Mouse (Mus musculus) frontal cortex, postnatal 36 days (tissue): ENCODE data around the gene Znhit3.

Experiments
- DNase-seq, 2 experiments: peaks; one replicate each; pipeline ENCODE4 v3.0.0; 2022; ENCODE audit warnings: low spot score in 2 of 2

Gene Znhit3

GRCm38 (mm10) chr11:84916053-84916702, at the start of gene Znhit3:
Gene Znhit3, minus strand, starts transcription at chr11:84916366.
- peak; percentile 85 to 94 for DNase-seq

- DNase-seq, result no peak
Observed at GRCm38 (mm10) chr11:84963556-84963955, 47.4 kb upstream of the Znhit3 start.

GRCm38 (mm10) chr11:84962536-84962935, 46.4 kb upstream of the Znhit3 start:
- no peak for DNase-seq

GRCm38 (mm10) chr11:84961571-84961970, 45.4 kb upstream of the Znhit3 start:
- no peak for DNase-seq

- no peak for DNase-seq
Observed at GRCm38 (mm10) chr11:84960780-84961179, 44.6 kb upstream of the Znhit3 start.

GRCm38 (mm10) chr11:84960291-84960690, 44.1 kb upstream of the Znhit3 start:
- no peak for DNase-seq

GRCm38 (mm10) chr11:84959701-84960181, 43.6 kb upstream of the Znhit3 start:
- no peak for DNase-seq

GRCm38 (mm10) chr11:84959181-84959580, 43.0 kb upstream of the Znhit3 start:
- DNase-seq, result no peak

- no peak for DNase-seq
Observed at GRCm38 (mm10) chr11:84958271-84958630, 42.1 kb upstream of the Znhit3 start.

- peak in 1 of 2 experiments; percentile 42 for DNase-seq
Observed at GRCm38 (mm10) chr11:84957591-84958270, 41.6 kb upstream of the Znhit3 start, which contains the start of gene Car4. Gene Car4, plus strand, starts transcription at chr11:84957786.

- no peak for DNase-seq
Observed at GRCm38 (mm10) chr11:84957171-84957570, 41.0 kb upstream of the Znhit3 start.

GRCm38 (mm10) chr11:84956400-84956799, 40.2 kb upstream of the Znhit3 start:
- DNase-seq, result no peak

GRCm38 (mm10) chr11:84952611-84953010, 36.4 kb upstream of the Znhit3 start:
- DNase-seq, result no peak

- no peak for DNase-seq
Observed at GRCm38 (mm10) chr11:84948526-84948925, 32.4 kb upstream of the Znhit3 start.

- DNase-seq, result no peak
Observed at GRCm38 (mm10) chr11:84948114-84948513, 31.9 kb upstream of the Znhit3 start.

GRCm38 (mm10) chr11:84947206-84947605, 31.0 kb upstream of the Znhit3 start:
- DNase-seq, result no peak

- DNase-seq, result no peak
Observed at GRCm38 (mm10) chr11:84945841-84946240, 29.7 kb upstream of the Znhit3 start.

GRCm38 (mm10) chr11:84944639-84945435, 28.7 kb upstream of the Znhit3 start:
- DNase-seq, result no peak

- no peak for DNase-seq
Observed at GRCm38 (mm10) chr11:84943948-84944347, 27.8 kb upstream of the Znhit3 start.

GRCm38 (mm10) chr11:84940140-84940539, 24.0 kb upstream of the Znhit3 start:
- peak in 1 of 2 experiments; percentile 30 for DNase-seq

GRCm38 (mm10) chr11:84939508-84940053, 23.4 kb upstream of the Znhit3 start:
- peak; percentile 61 to 75 for DNase-seq

- DNase-seq, result no peak
Observed at GRCm38 (mm10) chr11:84932261-84932660, 16.1 kb upstream of the Znhit3 start.
